Mouse (Mus musculus): ENCODE data around the gene 1700029H14Rik. TPM values are rescaled to one million over a fixed set of nuclear protein-coding genes. Genes with fewer than 3 reads are reported as not detected.

The 1700029H14Rik gene
- total RNA-seq, 1 experiment from 2014 or later = 3.1 TPM

GRCm38 (mm10) chr8:13550718-13551573 lies 11.3 kb downstream of the 1700029H14Rik start:
- peak; percentile 78 for ATAC-seq (replicated peaks; ENCODE audit: insufficient number of reproducible peaks, low FRiP score, low TSS enrichment, poor library complexity, severe bottlenecking)

DNA sequence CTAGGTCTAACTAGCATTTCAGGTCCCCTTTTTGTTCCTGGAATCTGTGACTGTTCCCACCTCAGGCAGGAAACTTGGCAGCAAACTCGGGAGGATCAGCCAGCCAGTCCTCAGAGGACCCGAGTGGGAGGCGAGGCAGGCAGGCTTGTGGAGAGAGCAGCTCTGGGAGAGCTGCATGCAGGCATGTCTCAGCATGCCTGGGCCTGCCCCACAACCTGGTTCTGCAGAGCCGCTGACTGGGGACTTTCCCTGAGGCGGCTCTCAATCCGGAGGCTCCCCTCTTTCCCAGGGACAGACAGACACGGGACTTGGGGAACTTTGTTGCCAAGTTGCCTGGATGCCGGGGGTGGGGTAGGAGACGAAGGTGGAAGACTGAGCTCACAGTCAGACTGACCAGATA lies 13.4 kb downstream of the 1700029H14Rik start:
- no peak for ATAC-seq (replicated peaks; ENCODE audit: insufficient number of reproducible peaks, low FRiP score, low TSS enrichment, poor library complexity, severe bottlenecking)

DNA sequence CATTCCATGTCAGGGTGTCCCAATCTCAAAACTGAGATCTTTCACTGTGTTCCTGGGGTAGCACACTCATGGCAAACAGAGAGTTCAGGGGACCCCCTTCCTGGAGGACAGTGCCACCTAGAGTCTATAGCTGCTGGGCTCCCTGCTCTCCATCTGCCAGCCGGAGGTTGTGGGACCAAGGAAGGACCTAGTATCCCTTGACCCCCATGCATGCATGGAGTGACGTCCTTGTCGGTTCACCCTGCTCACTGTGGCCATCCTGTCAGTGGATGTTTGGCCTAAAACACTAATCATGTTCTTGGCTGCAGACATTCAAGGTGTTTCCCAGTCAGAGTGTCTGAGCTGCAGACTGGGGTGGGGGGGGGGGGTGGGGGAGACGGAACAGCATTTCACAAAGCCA lies 14.0 kb downstream of the 1700029H14Rik start:
- ATAC-seq (replicated peaks; ENCODE audit: insufficient number of reproducible peaks, low FRiP score, low TSS enrichment, poor library complexity, severe bottlenecking) = no peak

GRCm38 (mm10) chr8:13546421-13546820 lies 15.8 kb downstream of the 1700029H14Rik start:
- ATAC-seq (replicated peaks; ENCODE audit: insufficient number of reproducible peaks, low FRiP score, low TSS enrichment, poor library complexity, severe bottlenecking) = no peak

GRCm38 (mm10) chr8:13541526-13541925 lies 20.7 kb downstream of the 1700029H14Rik start:
- no peak for ATAC-seq (replicated peaks; ENCODE audit: insufficient number of reproducible peaks, low FRiP score, low TSS enrichment, poor library complexity, severe bottlenecking)

DNA sequence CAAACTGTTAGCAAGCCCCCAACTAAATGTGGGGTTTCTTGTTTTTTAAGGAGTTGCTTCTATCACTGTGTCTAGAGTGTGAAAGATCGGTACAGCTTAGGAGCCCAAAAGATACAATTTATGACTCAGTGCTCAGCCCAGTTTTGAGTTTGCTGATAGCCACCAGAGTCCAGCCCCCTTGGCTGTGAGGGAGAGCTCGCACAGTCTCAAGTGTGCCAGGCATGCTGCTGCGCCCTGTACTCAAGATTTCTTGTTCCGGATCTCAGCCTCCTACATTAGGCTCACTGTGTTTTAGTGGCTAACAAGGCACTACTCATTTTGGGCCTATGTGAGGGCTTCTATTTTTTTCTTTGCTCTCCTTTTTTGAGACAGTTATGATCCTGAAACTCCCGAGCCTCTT lies 22.1 kb downstream of the 1700029H14Rik start:
- no peak for ATAC-seq (replicated peaks; ENCODE audit: insufficient number of reproducible peaks, low FRiP score, low TSS enrichment, poor library complexity, severe bottlenecking)

GRCm38 (mm10) chr8:13538821-13539220 lies 23.4 kb downstream of the 1700029H14Rik start:
- ATAC-seq (replicated peaks; ENCODE audit: insufficient number of reproducible peaks, low FRiP score, low TSS enrichment, poor library complexity, severe bottlenecking) = no peak

- no peak for ATAC-seq (replicated peaks; ENCODE audit: insufficient number of reproducible peaks, low FRiP score, low TSS enrichment, poor library complexity, severe bottlenecking)
Measured at GRCm38 (mm10) chr8:13537102-13537501, 25.2 kb downstream of the 1700029H14Rik start.

DNA sequence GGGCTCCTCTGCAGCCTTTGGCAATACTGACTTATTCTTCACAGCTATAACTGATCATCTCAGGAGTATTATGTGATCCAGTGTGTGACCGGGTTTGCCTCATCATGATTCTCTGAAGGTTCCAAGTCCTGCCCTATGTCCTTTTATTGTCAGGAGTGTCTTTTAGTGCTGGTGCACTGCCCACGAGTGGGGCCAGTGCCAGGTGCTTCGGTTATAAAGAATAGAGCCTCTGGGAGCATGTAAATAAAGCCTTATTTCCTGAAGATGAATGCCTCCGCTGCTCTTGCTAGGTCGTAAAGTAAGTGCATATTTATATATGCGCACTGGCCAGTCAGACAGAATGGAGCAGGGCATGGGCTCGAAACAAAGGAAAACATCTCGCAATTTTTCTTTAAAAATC lies 29.1 kb downstream of the 1700029H14Rik start:
- ATAC-seq (replicated peaks; ENCODE audit: insufficient number of reproducible peaks, low FRiP score, low TSS enrichment, poor library complexity, severe bottlenecking) = no peak

DNA sequence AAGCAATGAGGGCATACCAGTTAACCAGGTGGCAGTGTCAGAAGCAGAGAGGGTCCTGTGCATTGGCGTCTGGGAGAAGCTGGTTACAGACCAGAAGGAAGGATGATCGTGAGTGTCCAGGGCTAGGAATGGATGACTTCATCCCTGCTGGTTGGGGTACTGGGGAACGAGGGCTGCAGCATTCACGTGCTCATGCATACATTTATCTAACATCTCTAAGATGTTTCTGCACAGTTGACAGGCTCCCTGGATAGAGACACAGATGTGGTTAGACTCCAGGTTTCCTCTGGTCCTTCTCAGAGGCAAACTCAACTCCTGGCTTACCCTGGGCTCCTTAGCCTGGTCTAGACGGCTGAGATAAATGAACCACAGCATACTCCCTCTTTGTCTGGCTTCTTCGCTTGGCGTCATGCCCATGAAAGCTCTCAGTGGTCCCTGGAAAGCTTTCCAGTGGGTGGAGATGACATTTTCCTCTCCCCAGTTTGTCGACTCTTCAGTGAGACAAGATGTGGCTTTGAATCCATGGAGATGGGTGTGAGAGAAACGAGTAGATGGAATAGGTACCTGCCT lies 30.6 kb downstream of the 1700029H14Rik start:
- no peak for ATAC-seq (replicated peaks; ENCODE audit: insufficient number of reproducible peaks, low FRiP score, low TSS enrichment, poor library complexity, severe bottlenecking)

GRCm38 (mm10) chr8:13530941-13531340 lies 31.3 kb downstream of the 1700029H14Rik start:
- no peak for ATAC-seq (replicated peaks; ENCODE audit: insufficient number of reproducible peaks, low FRiP score, low TSS enrichment, poor library complexity, severe bottlenecking)

- no peak for ATAC-seq (replicated peaks; ENCODE audit: insufficient number of reproducible peaks, low FRiP score, low TSS enrichment, poor library complexity, severe bottlenecking)
Measured at GRCm38 (mm10) chr8:13530401-13530800, 31.9 kb downstream of the 1700029H14Rik start.

DNA sequence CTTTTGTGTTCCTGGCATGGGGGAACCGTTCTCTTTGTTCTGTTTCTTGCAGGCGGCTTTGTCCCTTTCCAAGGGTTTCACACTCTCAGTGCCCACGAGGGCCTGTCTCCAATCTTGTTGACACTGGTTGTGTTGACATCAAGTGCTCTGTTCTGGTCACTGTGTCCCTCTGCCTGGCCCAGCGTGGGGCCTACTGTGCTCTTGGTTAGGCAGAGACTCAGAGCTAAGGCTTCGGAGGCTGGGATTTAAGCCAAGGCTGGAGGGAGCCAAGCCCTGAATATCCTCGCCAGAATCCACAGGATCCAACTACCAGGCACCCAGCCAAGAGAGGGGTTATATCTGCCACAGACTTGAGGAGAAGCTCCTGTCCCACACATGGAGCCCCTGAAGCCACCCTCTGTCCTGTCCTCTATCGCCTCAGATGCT lies 32.4 kb downstream of the 1700029H14Rik start:
- ATAC-seq (replicated peaks; ENCODE audit: insufficient number of reproducible peaks, low FRiP score, low TSS enrichment, poor library complexity, severe bottlenecking) = no peak

DNA sequence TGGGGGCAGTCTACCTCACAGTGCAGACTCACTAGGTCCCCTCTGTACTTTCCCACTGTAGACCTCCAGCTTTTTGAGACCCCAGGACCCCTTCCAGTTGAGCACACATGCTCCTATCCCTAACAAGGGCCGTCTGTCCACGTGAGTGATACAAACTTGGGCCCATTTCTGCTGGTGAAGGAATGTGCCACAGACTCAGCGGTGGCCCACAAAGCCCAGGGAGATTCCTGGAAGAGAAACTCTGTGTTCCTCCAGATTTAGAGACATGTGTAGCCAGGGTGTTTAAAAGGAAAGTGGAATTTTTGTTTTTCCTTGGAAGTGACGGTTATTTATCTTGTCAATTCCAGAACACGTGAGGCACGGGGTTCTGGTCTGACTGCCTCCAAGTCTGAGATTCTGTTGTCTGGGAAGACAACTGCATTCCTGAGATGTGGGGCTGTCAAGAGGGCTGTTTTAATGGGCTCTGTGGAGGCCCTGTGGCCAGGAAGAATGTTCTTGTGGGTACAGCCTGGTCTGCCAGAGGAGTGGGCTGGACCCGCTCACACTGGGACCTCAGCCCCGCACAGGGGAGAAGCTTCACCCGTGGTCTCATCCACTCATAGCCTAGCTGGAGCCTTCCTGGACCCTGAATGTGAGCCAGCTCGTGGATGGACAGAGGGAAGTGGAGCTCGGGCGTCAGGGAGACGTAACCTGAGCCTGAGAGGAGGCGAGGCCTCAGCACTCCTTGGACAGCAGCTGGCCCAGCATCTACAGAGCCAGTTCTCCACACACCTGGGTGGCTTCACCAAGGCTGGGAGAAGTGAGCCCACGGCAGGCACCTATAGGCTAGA lies 33.0 kb downstream of the 1700029H14Rik start:
- no peak for ATAC-seq (replicated peaks; ENCODE audit: insufficient number of reproducible peaks, low FRiP score, low TSS enrichment, poor library complexity, severe bottlenecking)

GRCm38 (mm10) chr8:13521392-13521791 lies 40.9 kb downstream of the 1700029H14Rik start:
- no peak for ATAC-seq (replicated peaks; ENCODE audit: insufficient number of reproducible peaks, low FRiP score, low TSS enrichment, poor library complexity, severe bottlenecking)

- ATAC-seq (replicated peaks; ENCODE audit: insufficient number of reproducible peaks, low FRiP score, low TSS enrichment, poor library complexity, severe bottlenecking) = no peak
Measured at GRCm38 (mm10) chr8:13520349-13520748, 41.9 kb downstream of the 1700029H14Rik start.

DNA sequence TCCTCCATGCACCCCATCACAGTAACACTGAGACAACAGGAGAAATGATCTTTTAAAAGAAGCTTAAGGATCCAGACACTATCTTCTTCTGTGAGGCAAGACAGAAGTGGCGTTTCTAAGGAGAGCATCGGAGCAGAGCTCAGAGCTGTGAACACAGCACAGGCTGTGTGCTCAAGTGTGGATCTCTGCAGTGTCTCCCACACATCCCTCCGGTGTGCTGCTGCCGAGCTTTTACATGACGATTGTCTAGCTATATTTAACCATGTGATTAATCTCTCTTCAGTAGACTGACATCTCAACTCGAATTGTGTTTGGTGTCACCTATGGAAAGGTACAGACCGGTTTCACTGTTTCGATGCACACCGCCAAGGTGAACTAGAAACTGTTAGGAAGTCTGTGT lies 42.8 kb downstream of the 1700029H14Rik start:
- no peak for ATAC-seq (replicated peaks; ENCODE audit: insufficient number of reproducible peaks, low FRiP score, low TSS enrichment, poor library complexity, severe bottlenecking)

DNA sequence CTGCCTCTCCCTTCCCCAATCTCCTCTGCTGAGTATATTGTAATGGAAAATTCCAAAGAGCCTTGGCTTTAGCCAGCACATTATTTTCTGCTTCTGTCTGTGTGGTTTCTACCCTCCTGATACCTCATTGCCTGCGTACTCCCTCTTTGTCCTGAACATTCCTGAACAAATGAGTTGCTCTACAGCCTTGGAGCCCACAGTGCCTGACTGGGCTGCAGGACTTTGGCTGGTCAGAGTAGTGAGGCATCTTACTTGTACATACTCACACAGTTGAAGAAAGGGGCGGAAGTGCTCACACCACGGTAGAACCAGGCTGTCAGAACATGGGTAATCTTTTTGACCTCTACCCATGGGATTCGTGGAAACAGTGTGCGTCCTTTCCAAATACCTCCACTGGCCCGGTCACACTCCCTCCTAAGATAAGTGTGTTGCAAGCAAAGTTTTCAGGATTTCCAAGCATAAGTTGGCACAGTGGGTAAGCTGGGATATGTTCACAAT lies 44.9 kb downstream of the 1700029H14Rik start:
- no peak for ATAC-seq (replicated peaks; ENCODE audit: insufficient number of reproducible peaks, low FRiP score, low TSS enrichment, poor library complexity, severe bottlenecking)

- no peak for ATAC-seq (replicated peaks; ENCODE audit: insufficient number of reproducible peaks, low FRiP score, low TSS enrichment, poor library complexity, severe bottlenecking)
Measured at GRCm38 (mm10) chr8:13516728-13517127, 45.5 kb downstream of the 1700029H14Rik start.

All from monocyte, adult 5-6 weeks (primary cell).